Mouse (Mus musculus): Measurements from ENCODE around the gene Emilin2.

Gene Emilin2

GRCm38 (mm10) chr17:71300338-71300737, 11.4 kb downstream of the Emilin2 start:
- no peak for DNase-seq (ENCODE audit: low spot score)

- DNase-seq (ENCODE audit: low spot score), result no peak
Measured at GRCm38 (mm10) chr17:71299879-71300278, 11.9 kb downstream of the Emilin2 start.

GRCm38 (mm10) chr17:71294570-71294969, 17.2 kb downstream of the Emilin2 start:
- no peak for DNase-seq (ENCODE audit: low spot score)

- no peak for DNase-seq (ENCODE audit: low spot score)
Measured at GRCm38 (mm10) chr17:71292897-71293296, 18.9 kb downstream of the Emilin2 start.

- no peak for DNase-seq (ENCODE audit: low spot score)
Measured at GRCm38 (mm10) chr17:71291897-71292420, 19.8 kb downstream of the Emilin2 start.

- DNase-seq (ENCODE audit: low spot score), result no peak
Measured at GRCm38 (mm10) chr17:71290486-71291410, 21.0 kb downstream of the Emilin2 start.

GRCm38 (mm10) chr17:71289572-71290176, 22.1 kb downstream of the Emilin2 start:
- no peak for DNase-seq (ENCODE audit: low spot score)

- DNase-seq (ENCODE audit: low spot score), result no peak
Measured at GRCm38 (mm10) chr17:71288808-71289548, 22.8 kb downstream of the Emilin2 start.

- peak; percentile 44 for DNase-seq (ENCODE audit: low spot score)
Measured at GRCm38 (mm10) chr17:71288145-71288758, 23.5 kb downstream of the Emilin2 start.

- no peak for DNase-seq (ENCODE audit: low spot score)
Measured at GRCm38 (mm10) chr17:71287586-71287985, 24.2 kb downstream of the Emilin2 start.

GRCm38 (mm10) chr17:71285929-71286328, 25.8 kb downstream of the Emilin2 start:
- no peak for DNase-seq (ENCODE audit: low spot score)

- DNase-seq (ENCODE audit: low spot score), result no peak
Measured at GRCm38 (mm10) chr17:71284890-71285289, 26.9 kb downstream of the Emilin2 start.

- DNase-seq (ENCODE audit: low spot score), result no peak
Measured at GRCm38 (mm10) chr17:71283237-71283636, 28.5 kb downstream of the Emilin2 start.

GRCm38 (mm10) chr17:71282716-71283115, 29.1 kb downstream of the Emilin2 start:
- no peak for DNase-seq (ENCODE audit: low spot score)

- DNase-seq (ENCODE audit: low spot score), result no peak
Measured at GRCm38 (mm10) chr17:71277701-71278491, 33.9 kb downstream of the Emilin2 start.

GRCm38 (mm10) chr17:71276771-71277170, 35.0 kb downstream of the Emilin2 start:
- no peak for DNase-seq (ENCODE audit: low spot score)

GRCm38 (mm10) chr17:71273901-71274300, 37.9 kb downstream of the Emilin2 start:
- no peak for DNase-seq (ENCODE audit: low spot score)

- DNase-seq (ENCODE audit: low spot score), result no peak
Measured at GRCm38 (mm10) chr17:71268599-71268998, 43.2 kb downstream of the Emilin2 start.

- no peak for DNase-seq (ENCODE audit: low spot score)
Measured at GRCm38 (mm10) chr17:71268152-71268551, 43.6 kb downstream of the Emilin2 start.

GRCm38 (mm10) chr17:71267374-71267773, 44.4 kb downstream of the Emilin2 start:
- DNase-seq (ENCODE audit: low spot score), result no peak

Data from T-cell, adult 2 months (primary cell).